Mouse (Mus musculus): ENCODE measurements around the gene Gm20388. TPM values are rescaled to one million over a fixed set of nuclear protein-coding genes. Genes with fewer than 3 reads are reported as not detected.
"Not testable (repeated sequence)": the region's sequence is repeated elsewhere in the genome, so short reads cannot be mapped to it uniquely, and the experiment has no call there.

Gm20388 gene
- polyA plus RNA-seq, 1 experiment from 2014 or later: not detected

- Histone ChIP-seq H3K9me3 (ENCODE audit: control insufficient read depth) (no peaks in the 10 kb centered on the region), H3K4me3 (ENCODE audit: low read depth, low read length) (no peak overlapping the region), H3K27me3 (replicated peaks; ENCODE audit: control insufficient read depth, insufficient read depth, low read length) (no peaks in the 10 kb centered on the region), H3K27ac (ENCODE audit: low read depth, low read length) (no peak overlapping the region), H3K36me3 (ENCODE audit: control insufficient read depth, insufficient read depth) (no peaks in the 10 kb centered on the region), H3K9ac (ENCODE audit: low read depth, low read length) (no peak overlapping the region; the same call in 1 of the 2 replicates), H3K4me1 (replicated peaks; ENCODE audit: control insufficient read depth, insufficient read depth, low read length) (peaks cover 30% of the 10 kb centered on the region), H3K4me2 (replicated peaks; ENCODE audit: low read depth) (no peak overlapping the region)
- WGBS: 43% methylated on average over 2 of the region's 2 CpGs
- no peak for TF ChIP-seq CTCF (IDR thresholded peaks at IDR 0.05; ENCODE audit: low read depth)
- ATAC-seq: no peak
Measured at GRCm38 (mm10) chr8:123020084-123020483, 3109.4 kb downstream of the Gm20388 start.

- WGBS: 60% methylated on average over 2 of the region's 2 CpGs
- no peak overlapping the region for H3K4me3 ChIP-seq (ENCODE audit: low read depth, low read length)
- H3K27me3 ChIP-seq (replicated peaks; ENCODE audit: control insufficient read depth, insufficient read depth, low read length): no peaks in the 10 kb centered on the region
- H3K4me2 ChIP-seq (replicated peaks; ENCODE audit: low read depth): no peak overlapping the region
- H3K4me1 ChIP-seq (replicated peaks; ENCODE audit: control insufficient read depth, insufficient read depth, low read length): peaks cover 26% of the 10 kb centered on the region
- ATAC-seq: peak; percentile 39; the same call in 1 of the 2 replicates
- H3K27ac ChIP-seq (ENCODE audit: low read depth, low read length): peak overlapping the region; percentile 51
- H3K9me3 ChIP-seq (ENCODE audit: control insufficient read depth): no peaks in the 10 kb centered on the region
- no peak overlapping the region for H3K9ac ChIP-seq (ENCODE audit: low read depth, low read length)
- no peaks in the 10 kb centered on the region for H3K36me3 ChIP-seq (ENCODE audit: control insufficient read depth, insufficient read depth)
- TF ChIP-seq CTCF (IDR thresholded peaks at IDR 0.05; ENCODE audit: low read depth): no peak
Measured at GRCm38 (mm10) chr8:123020859-123021258, 3110.2 kb downstream of the Gm20388 start.

- Histone ChIP-seq H3K27ac (ENCODE audit: low read depth, low read length) (peak overlapping the region; percentile 51), H3K4me2 (replicated peaks; ENCODE audit: low read depth) (no peak overlapping the region), H3K36me3 (ENCODE audit: control insufficient read depth, insufficient read depth) (no peaks in the 10 kb centered on the region), H3K4me3 (ENCODE audit: low read depth, low read length) (no peak overlapping the region), H3K27me3 (replicated peaks; ENCODE audit: control insufficient read depth, insufficient read depth, low read length) (no peaks in the 10 kb centered on the region), H3K9ac (ENCODE audit: low read depth, low read length) (no peak overlapping the region), H3K4me1 (replicated peaks; ENCODE audit: control insufficient read depth, insufficient read depth, low read length) (peaks cover 24% of the 10 kb centered on the region), H3K9me3 (ENCODE audit: control insufficient read depth) (no peaks in the 10 kb centered on the region)
- TF ChIP-seq CTCF (IDR thresholded peaks at IDR 0.05; ENCODE audit: low read depth): no peak
- ATAC-seq: peak; percentile 76
- 33% methylated on average over 1 of the region's 1 CpGs for WGBS
Measured at GRCm38 (mm10) chr8:123021259-123021658, 3110.6 kb downstream of the Gm20388 start.

GRCm38 (mm10) chr8:123022727-123023126, 3112.1 kb downstream of the Gm20388 start:
- ATAC-seq: 0 out of 2 replicates have a peak, but pooled peaks have one; percentile 10
- no peaks in the 10 kb centered on the region for H3K36me3 ChIP-seq (ENCODE audit: control insufficient read depth, insufficient read depth)
- no peak overlapping the region for H3K9ac ChIP-seq (ENCODE audit: low read depth, low read length)
- H3K4me3 ChIP-seq (ENCODE audit: low read depth, low read length): no peak overlapping the region
- H3K4me2 ChIP-seq (replicated peaks; ENCODE audit: low read depth): no peak overlapping the region
- no peaks in the 10 kb centered on the region for H3K9me3 ChIP-seq (ENCODE audit: control insufficient read depth)
- H3K27me3 ChIP-seq (replicated peaks; ENCODE audit: control insufficient read depth, insufficient read depth, low read length): no peaks in the 10 kb centered on the region
- WGBS: 55% methylated on average over 3 of the region's 3 CpGs
- TF ChIP-seq CTCF (IDR thresholded peaks at IDR 0.05; ENCODE audit: low read depth): no peak
- peaks cover 24% of the 10 kb centered on the region for H3K4me1 ChIP-seq (replicated peaks; ENCODE audit: control insufficient read depth, insufficient read depth, low read length)
- peak overlapping the region; percentile 28; the same call in 1 of the 2 replicates for H3K27ac ChIP-seq (ENCODE audit: low read depth, low read length)

- no peaks in the 10 kb centered on the region for H3K9me3 ChIP-seq (ENCODE audit: control insufficient read depth)
- no peak for ATAC-seq
- peaks cover 13% of the 10 kb centered on the region for H3K4me1 ChIP-seq (replicated peaks; ENCODE audit: control insufficient read depth, insufficient read depth, low read length)
- TF ChIP-seq CTCF (IDR thresholded peaks at IDR 0.05; ENCODE audit: low read depth): no peak
- no peak overlapping the region for H3K27ac ChIP-seq (ENCODE audit: low read depth, low read length)
- no peak overlapping the region for H3K4me3 ChIP-seq (ENCODE audit: low read depth, low read length)
- no peak overlapping the region for H3K4me2 ChIP-seq (replicated peaks; ENCODE audit: low read depth)
- no peaks in the 10 kb centered on the region for H3K36me3 ChIP-seq (ENCODE audit: control insufficient read depth, insufficient read depth)
- 97% methylated on average over 2 of the region's 2 CpGs for WGBS
- no peaks in the 10 kb centered on the region for H3K27me3 ChIP-seq (replicated peaks; ENCODE audit: control insufficient read depth, insufficient read depth, low read length)
- no peak overlapping the region for H3K9ac ChIP-seq (ENCODE audit: low read depth, low read length)
Measured at GRCm38 (mm10) chr8:123024226-123024625, 3113.6 kb downstream of the Gm20388 start.

GRCm38 (mm10) chr8:123025951-123026351, 3115.3 kb downstream of the Gm20388 start:
- ATAC-seq: no peak
- Histone ChIP-seq H3K4me2 (replicated peaks; ENCODE audit: low read depth) (no peak overlapping the region), H3K27ac (ENCODE audit: low read depth, low read length) (no peak overlapping the region; the same call in 1 of the 2 replicates), H3K9ac (ENCODE audit: low read depth, low read length) (no peak overlapping the region), H3K36me3 (ENCODE audit: control insufficient read depth, insufficient read depth) (no peaks in the 10 kb centered on the region), H3K27me3 (replicated peaks; ENCODE audit: control insufficient read depth, insufficient read depth, low read length) (no peaks in the 10 kb centered on the region), H3K4me1 (replicated peaks; ENCODE audit: control insufficient read depth, insufficient read depth, low read length) (peaks cover 12% of the 10 kb centered on the region), H3K9me3 (ENCODE audit: control insufficient read depth) (no peaks in the 10 kb centered on the region), H3K4me3 (ENCODE audit: low read depth, low read length) (no peak overlapping the region)
- TF ChIP-seq CTCF (IDR thresholded peaks at IDR 0.05; ENCODE audit: low read depth): no peak
- WGBS: 66% methylated on average over 3 of the region's 3 CpGs

- Histone ChIP-seq H3K4me2 (replicated peaks; ENCODE audit: low read depth) (no peak overlapping the region), H3K27me3 (replicated peaks; ENCODE audit: control insufficient read depth, insufficient read depth, low read length) (no peaks in the 10 kb centered on the region), H3K4me1 (replicated peaks; ENCODE audit: control insufficient read depth, insufficient read depth, low read length) (peaks cover 4% of the 10 kb centered on the region; the same call in 1 of the 2 replicates), H3K36me3 (ENCODE audit: control insufficient read depth, insufficient read depth) (no peaks in the 10 kb centered on the region), H3K9me3 (ENCODE audit: control insufficient read depth) (no peaks in the 10 kb centered on the region), H3K9ac (ENCODE audit: low read depth, low read length) (no peak overlapping the region), H3K4me3 (ENCODE audit: low read depth, low read length) (no peak overlapping the region), H3K27ac (ENCODE audit: low read depth, low read length) (no peak overlapping the region)
- ATAC-seq: no peak
- no peak for TF ChIP-seq CTCF (IDR thresholded peaks at IDR 0.05; ENCODE audit: low read depth)
- WGBS: 76% methylated on average over 8 of the region's 8 CpGs
Measured at GRCm38 (mm10) chr8:123027786-123028185, 3117.1 kb downstream of the Gm20388 start.

GRCm38 (mm10) chr8:123030091-123030490, 3119.4 kb downstream of the Gm20388 start:
- H3K36me3 ChIP-seq (ENCODE audit: control insufficient read depth, insufficient read depth); H3K4me3 ChIP-seq (ENCODE audit: low read depth, low read length); H3K4me2 ChIP-seq (replicated peaks; ENCODE audit: low read depth); H3K27ac ChIP-seq (ENCODE audit: low read depth, low read length); H3K27me3 ChIP-seq (replicated peaks; ENCODE audit: control insufficient read depth, insufficient read depth, low read length); H3K9me3 ChIP-seq (ENCODE audit: control insufficient read depth); ATAC-seq; H3K9ac ChIP-seq (ENCODE audit: low read depth, low read length); H3K4me1 ChIP-seq (replicated peaks; ENCODE audit: control insufficient read depth, insufficient read depth, low read length): not testable (repeated sequence)
- WGBS: 69% methylated on average over 5 of the region's 5 CpGs
